Mouse (Mus musculus): Measurements from ENCODE around the gene Taf6l.

Gene Taf6l

DNA sequence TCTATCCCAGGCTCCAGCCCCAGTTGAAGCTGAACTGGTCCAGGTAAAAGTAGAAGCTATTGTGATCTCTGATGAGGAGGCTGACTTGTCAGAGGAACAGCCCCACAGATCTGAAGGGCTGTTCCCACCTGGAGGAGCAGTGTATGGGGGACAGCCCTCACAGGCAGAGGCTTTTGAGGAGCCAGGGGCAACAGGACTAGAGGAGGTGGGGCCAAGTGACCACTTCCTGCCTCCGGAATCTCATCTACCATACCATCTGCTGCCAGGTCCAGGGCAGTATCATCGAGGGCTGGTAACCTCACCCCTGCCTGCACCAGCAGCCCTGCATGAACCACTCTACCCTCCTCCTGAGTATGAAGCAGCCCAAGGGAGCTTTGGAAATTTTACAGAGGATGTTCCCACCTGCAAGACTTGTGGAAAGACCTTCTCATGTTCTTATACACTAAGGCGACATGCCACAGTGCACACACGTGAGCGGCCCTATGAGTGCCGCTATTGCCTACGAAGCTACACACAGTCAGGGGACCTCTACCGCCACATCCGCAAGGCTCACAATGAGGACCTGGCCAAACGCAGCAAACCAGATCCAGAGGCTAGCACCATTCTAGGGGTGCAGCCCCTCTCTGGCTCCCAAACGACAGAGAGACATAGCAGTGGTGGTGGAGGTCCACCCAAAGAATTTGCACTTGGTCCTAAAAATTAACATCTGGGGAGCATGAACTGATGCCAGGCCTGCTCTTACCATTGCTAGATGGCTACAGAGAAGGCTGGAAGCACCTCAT lies 17.9 kb upstream of the Taf6l start:
- no peak for DNase-seq (ENCODE audit: low read depth, low spot score)
- no peaks in the 10 kb centered on the region for H3K36me3 ChIP-seq (ENCODE audit: control insufficient read depth, insufficient read depth, low read length, poor library complexity, severe bottlenecking)
- H3K27me3 ChIP-seq (ENCODE audit: control insufficient read depth, insufficient read depth, low read length, poor library complexity, severe bottlenecking): no peaks in the 10 kb centered on the region

DNA sequence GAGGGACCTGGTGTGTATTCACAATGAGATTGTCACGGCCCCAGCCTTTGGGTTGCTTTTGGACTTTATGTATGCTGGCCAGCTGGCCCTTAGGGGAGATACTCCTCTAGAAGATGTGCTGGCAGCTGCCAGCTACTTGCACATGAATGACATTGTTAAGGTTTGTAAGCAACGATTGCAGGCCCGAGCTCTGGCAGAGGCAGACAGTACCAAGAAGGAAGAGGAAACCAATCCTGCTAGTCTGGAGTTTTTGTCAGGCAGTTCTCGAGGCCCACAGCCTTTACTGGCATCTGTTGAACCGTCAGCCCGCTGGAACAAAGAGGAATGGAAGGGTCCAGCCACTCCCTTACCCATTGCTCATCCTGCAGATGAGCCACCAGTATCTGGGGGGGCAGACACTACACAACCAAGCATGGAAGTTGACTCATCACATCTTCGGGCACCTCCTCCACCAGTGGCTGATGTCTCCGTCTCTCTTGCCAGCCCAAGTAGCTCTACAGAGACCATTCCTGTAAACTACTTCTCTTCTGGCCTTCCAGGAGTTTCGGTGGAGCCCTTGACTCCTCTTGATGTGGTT lies 17.1 kb upstream of the Taf6l start:
- no peaks in the 10 kb centered on the region for H3K36me3 ChIP-seq (ENCODE audit: control insufficient read depth, insufficient read depth, low read length, poor library complexity, severe bottlenecking)
- DNase-seq (ENCODE audit: low read depth, low spot score): no peak

DNA sequence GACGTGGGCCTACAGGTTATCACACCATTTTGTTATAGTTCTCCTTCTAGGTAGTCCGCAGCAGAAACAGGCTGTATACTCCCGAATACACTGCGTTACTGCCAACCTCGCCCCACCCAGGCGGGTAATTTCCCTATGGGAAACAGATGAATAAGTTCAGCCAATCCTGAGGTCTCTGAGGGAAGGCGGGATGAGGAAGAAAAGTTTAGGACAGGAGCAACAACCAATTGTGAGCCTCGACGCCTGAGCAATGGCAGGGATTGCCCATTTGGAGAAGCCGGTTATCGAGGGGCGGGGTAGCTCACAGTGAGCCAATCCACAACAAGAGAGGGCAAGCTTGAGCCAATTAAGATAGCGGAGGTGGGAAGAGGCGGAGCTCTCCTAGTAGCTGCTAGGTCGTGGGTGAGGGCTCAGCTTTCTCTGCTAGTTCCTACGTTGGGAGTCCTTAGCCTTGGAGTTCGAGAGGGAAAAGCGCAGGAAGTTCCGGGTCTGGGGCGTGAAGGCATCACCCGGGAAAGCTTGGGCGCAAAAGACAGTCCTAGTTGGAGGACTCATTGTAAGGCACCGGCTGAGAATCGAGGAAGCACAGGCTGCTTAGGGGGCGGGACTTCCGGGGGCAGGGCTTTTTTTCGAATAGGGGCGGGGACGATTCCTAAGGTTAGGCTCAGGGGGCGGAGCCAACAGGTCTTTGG lies 16.1 kb upstream of the Taf6l start, which contains the start of gene Zbtb3:
Gene Zbtb3, plus strand, starts transcription at position 426 of the 692 bp plus-strand sequence.
- Histone ChIP-seq H3K36me3 (ENCODE audit: control insufficient read depth, insufficient read depth, low read length, poor library complexity, severe bottlenecking) (0 out of 2 replicates have a peak, but pooled peaks cover under 1% of the 10 kb centered on the region), H3K27me3 (ENCODE audit: control insufficient read depth, insufficient read depth, low read length, poor library complexity, severe bottlenecking) (no peaks in the 10 kb centered on the region)
- DNase-seq (ENCODE audit: low read depth, low spot score): peak; percentile 97

More for the DNA sequence above, 17.1 kb upstream of the Taf6l start:
- H3K27me3 ChIP-seq (ENCODE audit: control insufficient read depth, insufficient read depth, low read length, poor library complexity, severe bottlenecking): no peaks in the 10 kb centered on the region

GRCm38 (mm10) chr19:8798947-8799315 lies 12.7 kb upstream of the Taf6l start:
- H3K36me3 ChIP-seq (ENCODE audit: control insufficient read depth, insufficient read depth, low read length, poor library complexity, severe bottlenecking): peaks cover 11% of the 10 kb centered on the region; the same call in 1 of the 2 replicates

GRCm38 (mm10) chr19:8798264-8798946 lies 12.2 kb upstream of the Taf6l start, which contains the start of gene Polr2g:
Polr2g (minus strand) TSS chr19:8798577.
- Histone ChIP-seq H3K36me3 (ENCODE audit: control insufficient read depth, insufficient read depth, low read length, poor library complexity, severe bottlenecking) (peaks cover 17% of the 10 kb centered on the region), H3K27me3 (ENCODE audit: control insufficient read depth, insufficient read depth, low read length, poor library complexity, severe bottlenecking) (no peaks in the 10 kb centered on the region)
- peak; percentile 93 for DNase-seq (ENCODE audit: low read depth, low spot score)

More at GRCm38 (mm10) chr19:8798947-8799315, 12.7 kb upstream of the Taf6l start:
- H3K27me3 ChIP-seq (ENCODE audit: control insufficient read depth, insufficient read depth, low read length, poor library complexity, severe bottlenecking): no peaks in the 10 kb centered on the region
- no peak for DNase-seq (ENCODE audit: low read depth, low spot score)

- no peaks in the 10 kb centered on the region for H3K27me3 ChIP-seq (ENCODE audit: control insufficient read depth, insufficient read depth, low read length, poor library complexity, severe bottlenecking)
- no peak for DNase-seq (ENCODE audit: low read depth, low spot score)
- peaks cover 24% of the 10 kb centered on the region for H3K36me3 ChIP-seq (ENCODE audit: control insufficient read depth, insufficient read depth, low read length, poor library complexity, severe bottlenecking)
These were observed 4.0 kb upstream of the Taf6l start for GRCm38 (mm10) chr19:8790171-8790570.

DNA sequence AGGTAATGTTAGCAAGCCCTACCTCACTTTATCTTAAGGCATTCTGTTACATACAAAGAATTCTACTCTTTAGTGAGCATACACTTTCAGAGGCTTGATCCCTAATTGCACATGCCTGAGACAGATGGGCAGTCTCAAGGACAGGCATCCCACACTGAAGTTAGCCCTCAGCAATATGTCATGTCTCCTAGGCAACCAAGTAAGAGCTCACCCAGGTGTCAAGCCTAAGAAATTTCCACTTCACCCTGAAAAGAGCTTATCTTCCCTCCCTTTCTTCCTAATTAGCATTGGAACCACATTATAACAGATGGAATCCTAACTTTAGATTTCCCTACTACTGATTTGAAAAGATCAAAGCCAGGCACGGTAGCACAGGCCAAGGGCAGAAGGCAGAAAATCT lies 3.0 kb upstream of the Taf6l start:
- Histone ChIP-seq H3K27me3 (ENCODE audit: control insufficient read depth, insufficient read depth, low read length, poor library complexity, severe bottlenecking) (no peaks in the 10 kb centered on the region), H3K36me3 (ENCODE audit: control insufficient read depth, insufficient read depth, low read length, poor library complexity, severe bottlenecking) (peaks cover 17% of the 10 kb centered on the region)
- no peak for DNase-seq (ENCODE audit: low read depth, low spot score)

- H3K36me3 ChIP-seq (ENCODE audit: control insufficient read depth, insufficient read depth, low read length, poor library complexity, severe bottlenecking): peaks cover 12% of the 10 kb centered on the region
- DNase-seq (ENCODE audit: low read depth, low spot score): no peak
- no peaks in the 10 kb centered on the region for H3K27me3 ChIP-seq (ENCODE audit: control insufficient read depth, insufficient read depth, low read length, poor library complexity, severe bottlenecking)
These were observed 2.3 kb upstream of the Taf6l start for GRCm38 (mm10) chr19:8788521-8788920.

DNA sequence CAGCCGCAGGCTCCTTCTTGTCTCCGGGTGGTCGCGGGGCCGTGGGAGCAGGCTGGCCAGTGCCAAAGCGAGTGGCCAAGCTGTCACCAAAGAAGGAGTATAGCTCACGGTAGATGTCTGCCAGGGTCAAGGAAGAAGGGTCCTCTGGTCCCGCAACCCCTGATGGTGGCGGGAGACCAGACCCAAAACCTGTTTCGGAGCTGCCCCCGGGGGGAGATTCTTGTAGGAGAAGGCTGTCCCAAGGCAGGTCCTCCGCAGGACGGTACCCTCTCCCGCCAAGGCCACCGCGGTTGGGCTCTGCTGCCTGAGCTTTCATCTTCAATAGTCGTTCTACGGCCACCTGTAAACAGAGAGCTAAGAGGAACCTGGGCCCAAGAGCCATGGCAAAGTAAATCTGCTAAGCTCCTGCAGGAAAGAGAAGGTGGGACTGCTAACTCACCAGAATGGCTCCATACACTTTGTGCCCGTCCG lies 11.2 kb downstream of the Taf6l start:
- no peak for DNase-seq (ENCODE audit: low read depth, low spot score)
- no peaks in the 10 kb centered on the region for H3K36me3 ChIP-seq (ENCODE audit: control insufficient read depth, insufficient read depth, low read length, poor library complexity, severe bottlenecking)
- H3K27me3 ChIP-seq (ENCODE audit: control insufficient read depth, insufficient read depth, low read length, poor library complexity, severe bottlenecking): no peaks in the 10 kb centered on the region

GRCm38 (mm10) chr19:8774086-8774835 lies 12.0 kb downstream of the Taf6l start, which contains the start of gene Tmem179b:
Tmem179b (minus strand) TSS chr19:8774467.
- DNase-seq (ENCODE audit: low read depth, low spot score): peak; percentile 96
- no peaks in the 10 kb centered on the region for H3K36me3 ChIP-seq (ENCODE audit: control insufficient read depth, insufficient read depth, low read length, poor library complexity, severe bottlenecking)
- no peaks in the 10 kb centered on the region for H3K27me3 ChIP-seq (ENCODE audit: control insufficient read depth, insufficient read depth, low read length, poor library complexity, severe bottlenecking)

DNA sequence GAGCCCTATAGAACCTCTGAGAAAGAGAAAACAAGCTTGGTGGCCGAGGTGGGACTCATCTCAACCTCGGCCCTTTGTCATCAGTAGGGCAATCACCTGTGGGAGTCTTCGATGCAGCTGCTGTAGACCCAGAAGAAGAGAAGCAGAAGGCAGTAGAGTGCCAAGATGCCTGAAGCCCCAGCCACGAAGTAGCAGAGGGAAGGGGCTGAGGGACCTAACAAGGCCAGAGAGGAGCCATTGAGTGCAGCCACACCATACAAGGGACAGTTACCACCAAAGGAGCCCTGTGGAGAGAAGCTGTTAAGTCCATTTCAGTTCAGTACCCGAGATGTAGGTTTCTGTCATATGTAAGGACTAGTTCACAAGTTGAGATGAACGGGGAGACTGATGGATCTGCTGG lies 12.8 kb downstream of the Taf6l start:
- Histone ChIP-seq H3K27me3 (ENCODE audit: control insufficient read depth, insufficient read depth, low read length, poor library complexity, severe bottlenecking) (no peaks in the 10 kb centered on the region), H3K36me3 (ENCODE audit: control insufficient read depth, insufficient read depth, low read length, poor library complexity, severe bottlenecking) (0 out of 2 replicates have a peak, but pooled peaks cover 2% of the 10 kb centered on the region)
- DNase-seq (ENCODE audit: low read depth, low spot score): no peak

GRCm38 (mm10) chr19:8772996-8773395 lies 13.2 kb downstream of the Taf6l start:
- Histone ChIP-seq H3K27me3 (ENCODE audit: control insufficient read depth, insufficient read depth, low read length, poor library complexity, severe bottlenecking) (no peaks in the 10 kb centered on the region), H3K36me3 (ENCODE audit: control insufficient read depth, insufficient read depth, low read length, poor library complexity, severe bottlenecking) (0 out of 2 replicates have a peak, but pooled peaks cover 2% of the 10 kb centered on the region)
- no peak for DNase-seq (ENCODE audit: low read depth, low spot score)

DNA sequence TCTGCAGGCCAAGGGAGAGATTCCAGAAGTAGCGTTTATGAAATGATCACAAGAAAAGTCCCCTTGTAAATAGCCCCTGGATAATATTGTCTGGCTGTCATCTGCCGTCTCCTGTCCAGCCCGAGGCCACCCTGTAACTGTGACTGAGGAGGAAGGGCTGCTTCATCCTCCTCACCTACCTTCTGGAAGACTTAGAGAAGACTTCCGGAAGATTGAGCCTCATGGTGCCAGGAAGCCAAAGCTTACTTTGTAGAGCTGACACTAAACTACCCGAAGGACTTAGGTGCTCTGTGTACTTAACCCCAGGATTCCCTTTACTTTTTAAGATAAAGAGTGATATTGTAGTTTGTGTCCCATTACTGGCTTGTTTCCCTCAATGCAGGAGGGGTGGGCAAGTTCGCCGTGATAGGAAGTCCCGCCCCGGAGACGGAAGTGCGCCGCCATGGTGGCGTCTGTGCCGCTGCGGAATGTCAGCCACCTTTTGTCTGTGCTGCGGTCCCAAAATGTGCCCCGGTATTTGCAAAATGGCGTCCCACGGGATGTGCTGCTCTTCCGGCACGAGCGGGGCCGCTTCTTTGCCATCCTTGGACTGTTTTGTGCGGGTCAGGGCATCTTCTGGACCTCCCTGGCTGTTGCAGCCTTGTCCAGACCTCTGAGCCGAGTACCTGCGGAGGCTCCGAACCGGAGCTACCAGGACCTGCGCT lies 15.5 kb downstream of the Taf6l start, which contains the start of gene Tmem223:
Gene Tmem223, plus strand, starts transcription at position 430 of the 704 bp plus-strand sequence.
- Histone ChIP-seq H3K27me3 (ENCODE audit: control insufficient read depth, insufficient read depth, low read length, poor library complexity, severe bottlenecking) (no peaks in the 10 kb centered on the region), H3K36me3 (ENCODE audit: control insufficient read depth, insufficient read depth, low read length, poor library complexity, severe bottlenecking) (peaks cover 10% of the 10 kb centered on the region; the same call in 1 of the 2 replicates)
- peak; percentile 84 for DNase-seq (ENCODE audit: low read depth, low spot score)

Measured in splenic B cell, adult 2 months (primary cell).